Mouse (Mus musculus): ENCODE data around the gene Herpud1. TPM values are rescaled to one million over a fixed set of nuclear protein-coding genes. Genes with fewer than 3 reads are reported as not detected.
A peak's percentile ranks its signal among the peaks of the same experiment; 100 is the strongest.

Gene Herpud1
- total and polyA plus RNA-seq, 3 experiments = 124 to 257 (median 206) TPM

GRCm38 (mm10) chr8:94392648-94393047, 6.4 kb downstream of the Herpud1 start:
- TF ChIP-seq ETS1 (conservative IDR thresholded peaks at IDR 0.05; ENCODE audit: low read depth, low read length) = no peak
- no peak for TF ChIP-seq MYC (IDR thresholded peaks at IDR 0.05; ENCODE audit: low read depth, low read length)
- no peak for TF ChIP-seq MAX (IDR thresholded peaks at IDR 0.05; ENCODE audit: low read length)
- no peak for TF ChIP-seq IRF4 (IDR thresholded peaks at IDR 0.05; ENCODE audit: low read depth, low read length)
- TF ChIP-seq HCFC1 (IDR thresholded peaks at IDR 0.05; ENCODE audit: low read depth, low read length) = no peak
- TF ChIP-seq POLR2AphosphoS2 (IDR thresholded peaks at IDR 0.05; ENCODE audit: low read depth, low read length) = no peak
- TF ChIP-seq JUND (conservative IDR thresholded peaks at IDR 0.05; ENCODE audit: low read depth, low read length) = no peak
- TF ChIP-seq USF2 (conservative IDR thresholded peaks at IDR 0.05; ENCODE audit: low read depth, low read length) = no peak
- Histone ChIP-seq H3K36me3 (replicated peaks in 1 of 2; ENCODE audit: control insufficient read depth in 1 of 2, insufficient read depth in 1 of 2, low read length in 1 of 2) (peaks cover 77 to 92% of the 10 kb centered on the region in 2 experiments), H3K4me2 (ENCODE audit: insufficient read depth, low read depth, poor library complexity, severe bottlenecking) (no peak overlapping the region), H3K4me1 (ENCODE audit: control insufficient read depth in 1 of 2, insufficient read depth in 2 of 2) (peaks cover 11 to 64% of the 10 kb centered on the region in 2 experiments), H3K9ac (ENCODE audit: insufficient read depth, low read depth) (no peak overlapping the region), H3K79me2 (replicated peaks; ENCODE audit: control insufficient read depth, extremely low read depth, insufficient read depth, poor library complexity, severe bottlenecking) (peaks cover 45% of the 10 kb centered on the region), H3K4me3 (replicated peaks in 1 of 3; ENCODE audit: low read depth in 2 of 3, low read length in 2 of 3, poor library complexity in 1 of 3) (no peak overlapping the region), H3K9me3 (replicated peaks; ENCODE audit: low read length) (no peaks in the 10 kb centered on the region), H3K27me3 (replicated peaks) (no peaks in the 10 kb centered on the region), H3K27ac (ENCODE audit: insufficient read depth, low read depth) (no peak overlapping the region)
- in situ Hi-C loops (cut with MboI; ENCODE audit: low pct_ligation_motif_present, low pct_unique_long_range_greater_than_20kb, low sequenced_read_pairs) (no loop called here), dilution Hi-C loops (cut with MboI; ENCODE audit: extremely low pct_ligation_motif_present, extremely low pct_unique_long_range_greater_than_20kb, low sequenced_read_pairs) (no loop called here)
- DNase-seq (ENCODE audit: extremely low read depth) = no peak

GRCm38 (mm10) chr8:94395851-94396540, 9.8 kb downstream of the Herpud1 start:
- Histone ChIP-seq H3K9ac (ENCODE audit: insufficient read depth, low read depth) (no peak overlapping the region), H3K9me3 (replicated peaks; ENCODE audit: low read length) (no peaks in the 10 kb centered on the region), H3K27ac (ENCODE audit: insufficient read depth, low read depth) (no peak overlapping the region), H3K79me2 (replicated peaks; ENCODE audit: control insufficient read depth, extremely low read depth, insufficient read depth, poor library complexity, severe bottlenecking) (peaks cover 14% of the 10 kb centered on the region; the same call in 1 of the 2 replicates), H3K27me3 (replicated peaks) (no peaks in the 10 kb centered on the region), H3K36me3 (replicated peaks in 1 of 2; ENCODE audit: control insufficient read depth in 1 of 2, insufficient read depth in 1 of 2, low read length in 1 of 2) (peaks cover 75 to 96% of the 10 kb centered on the region in 2 experiments), H3K4me2 (ENCODE audit: insufficient read depth, low read depth, poor library complexity, severe bottlenecking) (no peak overlapping the region), H3K4me3 (replicated peaks in 1 of 3; ENCODE audit: low read depth in 2 of 3, low read length in 2 of 3, poor library complexity in 1 of 3) (no peak overlapping the region), H3K4me1 (ENCODE audit: control insufficient read depth in 1 of 2, insufficient read depth in 2 of 2) (peaks cover 5 to 56% of the 10 kb centered on the region in 2 experiments; a peak in 2 of 4 replicates)
- TF ChIP-seq POLR2A (IDR thresholded peaks at IDR 0.05; ENCODE audit: low read depth, low read length) (peak; percentile 15; the same call in 1 of the 2 replicates), HCFC1 (IDR thresholded peaks at IDR 0.05; ENCODE audit: low read depth, low read length) (no peak), POLR2AphosphoS2 (IDR thresholded peaks at IDR 0.05; ENCODE audit: low read depth, low read length) (peak; percentile 96), USF2 (conservative IDR thresholded peaks at IDR 0.05; ENCODE audit: low read depth, low read length) (no peak)
- in situ Hi-C loops (cut with MboI; ENCODE audit: low pct_ligation_motif_present, low pct_unique_long_range_greater_than_20kb, low sequenced_read_pairs) = no loop called here
- no peak for DNase-seq (ENCODE audit: extremely low read depth)
- dilution Hi-C loops (cut with MboI; ENCODE audit: extremely low pct_ligation_motif_present, extremely low pct_unique_long_range_greater_than_20kb, low sequenced_read_pairs) = no loop called here

GRCm38 (mm10) chr8:94396964-94397657, 10.9 kb downstream of the Herpud1 start:
- H3K36me3 ChIP-seq (replicated peaks in 1 of 2; ENCODE audit: control insufficient read depth in 1 of 2, insufficient read depth in 1 of 2, low read length in 1 of 2) = peaks cover 69 to 93% of the 10 kb centered on the region in 2 experiments
- dilution Hi-C loops (cut with MboI; ENCODE audit: extremely low pct_ligation_motif_present, extremely low pct_unique_long_range_greater_than_20kb, low sequenced_read_pairs) (no loop called here), in situ Hi-C loops (cut with MboI; ENCODE audit: low pct_ligation_motif_present, low pct_unique_long_range_greater_than_20kb, low sequenced_read_pairs) (no loop called here)
- peak; percentile 69 for TF ChIP-seq RAD21 (IDR thresholded peaks at IDR 0.05; ENCODE audit: low read depth, low read length)
- TF ChIP-seq ZC3H11A (IDR thresholded peaks at IDR 0.05; ENCODE audit: low read depth, low read length) = peak; percentile 68
- TF ChIP-seq SMC3 (IDR thresholded peaks at IDR 0.05; ENCODE audit: low read depth, low read length) = peak; percentile 95
- TF ChIP-seq EP300 (IDR thresholded peaks at IDR 0.05; ENCODE audit: low read length) = no peak
- TF ChIP-seq KAT2A (IDR thresholded peaks at IDR 0.05; ENCODE audit: insufficient replicate concordance, low read length) = no peak
- TF ChIP-seq IRF4 (IDR thresholded peaks at IDR 0.05; ENCODE audit: low read depth, low read length) = peak; percentile 43; the same call in 1 of the 2 replicates
- peak; percentile 7 to 90; a peak in 2 of 4 replicates for TF ChIP-seq CTCF (conservative IDR thresholded peaks at IDR 0.05 in 1 of 2, IDR thresholded peaks at IDR 0.05 in 1 of 2; ENCODE audit: low read depth in 2 of 2, low read length in 2 of 2)
- peaks cover 0 to 44% of the 10 kb centered on the region in 2 experiments; a peak in 2 of 4 replicates for H3K4me1 ChIP-seq (ENCODE audit: control insufficient read depth in 1 of 2, insufficient read depth in 2 of 2)
- H3K27me3 ChIP-seq (replicated peaks) = no peaks in the 10 kb centered on the region
- no peaks in the 10 kb centered on the region for H3K9me3 ChIP-seq (replicated peaks; ENCODE audit: low read length)
- peak; percentile 58 for DNase-seq (ENCODE audit: extremely low read depth)
- no peak overlapping the region for H3K9ac ChIP-seq (ENCODE audit: insufficient read depth, low read depth)
- H3K27ac ChIP-seq (ENCODE audit: insufficient read depth, low read depth) = no peak overlapping the region
- H3K4me3 ChIP-seq (replicated peaks in 1 of 3; ENCODE audit: low read depth in 2 of 3, low read length in 2 of 3, poor library complexity in 1 of 3) = no peak overlapping the region
- H3K79me2 ChIP-seq (replicated peaks; ENCODE audit: control insufficient read depth, extremely low read depth, insufficient read depth, poor library complexity, severe bottlenecking) = peaks cover 6% of the 10 kb centered on the region; the same call in 1 of the 2 replicates
- H3K4me2 ChIP-seq (ENCODE audit: insufficient read depth, low read depth, poor library complexity, severe bottlenecking) = no peak overlapping the region
